Mouse (Mus musculus) liver, embryonic 14.5 days (tissue): Measurements from ENCODE around the gene Ntrk3. TPM values are rescaled to one million over a fixed set of nuclear protein-coding genes. Genes with fewer than 3 reads are reported as not detected.
A peak's percentile ranks its signal among the peaks of the same experiment; 100 is the strongest.

Experiments
- ATAC-seq: fragments of 200-750 bp; cut with Nextera tagmentation; 2 replicates; pipeline ENCODE4 v1.8.0; 2017; ENCODE audit warnings: moderate number of reproducible peaks, mild to moderate bottlenecking, moderate library complexity; ENCODE audit not compliant: insufficient read depth
- DNase-seq, 3 experiments: peaks; one replicate each; pipeline ENCODE4 v3.0.0-alpha.2; 2012 to 2013; ENCODE audit warnings: low read depth in 3 of 3, low spot score in 3 of 3
- H3K27ac ChIP-seq: fragments of 300-500 bp; sonication (generic); 2 replicates; pipeline ENCODE4 v1.5.1; 2014; ENCODE audit warnings: moderate library complexity, mild to moderate bottlenecking, control low read depth, inconsistent platforms
- H3K27me3 ChIP-seq: fragments of 300-500 bp; sonication (generic); 2 replicates; pipeline ENCODE4 v1.6.1; 2014; ENCODE audit warnings: mild to moderate bottlenecking, low read length, moderate library complexity; ENCODE audit not compliant: control insufficient read depth, insufficient read depth
- H3K36me3 ChIP-seq: fragments of 300-500 bp; sonication (generic); replicated peaks from 2 replicates; pipeline ENCODE4 v1.6.1; 2014; ENCODE audit warnings: low read depth; ENCODE audit not compliant: control insufficient read depth, insufficient read depth
- H3K4me1 ChIP-seq, 2 experiments: fragments of 200-500 bp in 1 of 2; fragments of 300-500 bp in 1 of 2; sonication (generic) in 1 of 2; replicated peaks; 2 replicates each; pipeline ENCODE4 v1.6.1; 2012 to 2014; ENCODE audit warnings: antibody characterized with exemption in 1 of 2, inconsistent platforms in 1 of 2, low read length in 1 of 2; ENCODE audit not compliant: control insufficient read depth in 2 of 2, insufficient read depth in 2 of 2
- H3K4me2 ChIP-seq: fragments of 300-500 bp; sonication (generic); 2 replicates; pipeline ENCODE4 v1.6.1; 2014; ENCODE audit warnings: low read depth, mild to moderate bottlenecking, control low read depth, moderate library complexity
- H3K4me3 ChIP-seq, 2 experiments: fragments of 200-500 bp in 1 of 2; fragments of 300-500 bp in 1 of 2; sonication (generic) in 1 of 2; 2 replicates each; pipeline ENCODE4 v1.5.1; 2012 to 2014; ENCODE audit warnings: low read depth in 2 of 2, low read length in 2 of 2, mild to moderate bottlenecking in 2 of 2, control low read depth in 1 of 2, inconsistent platforms in 1 of 2, moderate library complexity in 1 of 2; ENCODE audit not compliant: insufficient read depth in 1 of 2
- H3K9ac ChIP-seq: fragments of 300-500 bp; sonication (generic); replicated peaks from 2 replicates; pipeline ENCODE4 v1.6.1; 2014; ENCODE audit warnings: mild to moderate bottlenecking, control low read depth, moderate library complexity
- H3K9me3 ChIP-seq: fragments of 300-500 bp; sonication (generic); 2 replicates; pipeline ENCODE4 v1.6.1; 2016; ENCODE audit warnings: low read length, mixed read lengths; ENCODE audit not compliant: control insufficient read depth
- CTCF ChIP-seq: IDR thresholded peaks from 2 replicates; pipeline ENCODE4 v1.5.1; 2016; ENCODE audit warnings: antibody characterized with exemption, low read depth, control low read depth
- EP300 ChIP-seq: IDR thresholded peaks from 2 replicates; pipeline ENCODE4 v1.6.1; 2016; ENCODE audit warnings: antibody characterized with exemption, low read depth
- WGBS: fragments of 180-500 bp; shearing (Covaris S2); extraction: QIAGEN DNeasy Blood & Tissue Kit; methylation state at CpG from one replicate; pipeline ENCODE4 v1.1.7; 2014; ENCODE audit not compliant: insufficient replicate concordance; 5-methylcytosine and 5-hydroxymethylcytosine counted together
- polyA plus RNA-seq, 2 experiments: library from polyadenylated mRNA; depleted of rRNA in 1 of 2; stranded (reverse) in 1 of 2; unstranded in 1 of 2; fragments of >200 nt; fragmentation: Nextera tagmentation in 1 of 2; extraction: Ambion mirVana in 1 of 2; gene quantifications; 2 replicates each; pipeline versions ENCODE4 v1.2.1 to v1.2.3; 2012 to 2014

Gene Ntrk3
- polyA plus RNA-seq, 2 experiments = 0.14 to 0.25 TPM

DNA sequence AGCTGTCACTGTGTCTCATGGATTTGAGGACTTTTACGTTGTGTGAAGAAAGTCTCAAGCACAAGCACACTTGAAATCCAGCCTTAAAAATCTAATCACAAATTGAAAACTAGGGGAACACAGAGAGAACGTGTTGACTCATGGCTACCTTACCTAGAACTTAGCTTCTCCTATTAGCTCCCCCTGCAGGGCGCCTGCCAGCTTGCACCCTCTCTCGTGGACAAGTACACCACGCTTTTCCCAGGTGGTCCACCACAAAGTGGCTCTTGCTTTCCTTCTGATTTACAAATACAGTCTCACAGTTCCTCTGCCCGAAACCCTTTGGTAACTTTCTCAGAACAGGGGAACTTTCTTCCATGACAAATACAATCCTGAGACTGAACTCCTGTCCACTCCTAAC is 94.1 kb downstream of the Ntrk3 start:
- Histone ChIP-seq H3K9ac (no peak overlapping the region), H3K4me3 (no peak overlapping the region), H3K27me3 (no peaks in the 10 kb centered on the region), H3K4me1 (no peaks in the 10 kb centered on the region), H3K36me3 (no peaks in the 10 kb centered on the region), H3K9me3 (no peaks in the 10 kb centered on the region), H3K27ac (no peak overlapping the region), H3K4me2 (no peak overlapping the region)
- DNase-seq (no peak), ATAC-seq (no peak)
- TF ChIP-seq EP300 (no peak), CTCF (peak; percentile 40)
- 37% methylated on average over 6 of the region's 6 CpGs for WGBS

DNA sequence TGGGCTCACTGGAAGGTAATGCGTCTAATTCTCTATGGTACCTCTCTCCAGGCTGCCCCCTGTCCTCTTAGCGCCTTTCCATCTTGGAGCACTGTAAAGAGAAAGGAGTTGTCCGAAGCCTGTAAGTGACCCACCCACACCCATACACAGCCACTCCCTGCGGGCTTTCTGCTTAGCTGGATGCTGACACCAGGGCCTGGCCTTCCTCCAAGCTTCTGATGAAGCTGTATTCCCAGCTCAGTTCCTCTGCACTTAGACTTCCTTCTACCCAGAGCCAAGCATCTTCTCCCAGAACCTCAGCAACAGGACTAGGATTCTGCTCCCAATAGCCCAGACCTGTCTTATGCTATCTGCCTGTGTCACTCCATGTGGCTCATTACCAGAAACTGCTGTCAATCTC is 114.1 kb downstream of the Ntrk3 start:
- Histone ChIP-seq H3K9ac (no peak overlapping the region), H3K4me3 (no peak overlapping the region), H3K4me1 (no peaks in the 10 kb centered on the region), H3K4me2 (no peak overlapping the region), H3K9me3 (no peaks in the 10 kb centered on the region), H3K27ac (no peak overlapping the region), H3K36me3 (no peaks in the 10 kb centered on the region), H3K27me3 (no peaks in the 10 kb centered on the region)
- DNase-seq = no peak
- ATAC-seq = no peak
- no peak for TF ChIP-seq EP300
- no peak for TF ChIP-seq CTCF
- 64% methylated on average over 4 of the region's 4 CpGs for WGBS

DNA sequence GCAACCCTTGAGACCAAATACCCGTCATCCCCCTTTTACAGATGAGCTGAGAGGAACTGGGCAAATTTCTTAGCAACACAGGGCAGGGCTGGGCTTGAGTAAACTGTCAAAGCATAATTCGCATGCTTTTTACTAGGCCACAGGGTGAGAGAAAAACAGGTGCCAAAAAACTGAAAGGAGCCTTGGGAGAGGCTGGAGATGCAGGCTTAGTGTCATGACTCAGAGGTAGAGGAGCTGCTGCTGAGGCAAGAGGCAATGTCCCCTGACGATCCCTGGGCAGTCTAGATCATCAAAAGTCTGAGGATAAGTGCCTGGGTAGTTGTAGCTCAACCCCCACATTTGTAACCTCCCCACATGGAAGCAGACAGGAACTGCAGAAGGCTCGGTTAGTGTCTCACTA is 116.7 kb downstream of the Ntrk3 start:
- H3K27me3 ChIP-seq = no peaks in the 10 kb centered on the region
- H3K36me3 ChIP-seq = no peaks in the 10 kb centered on the region
- no peaks in the 10 kb centered on the region for H3K4me1 ChIP-seq
- H3K4me2 ChIP-seq = no peak overlapping the region
- H3K27ac ChIP-seq = no peak overlapping the region
- no peak overlapping the region for H3K4me3 ChIP-seq
- TF ChIP-seq EP300 = no peak
- TF ChIP-seq CTCF = no peak
- no peak overlapping the region for H3K9ac ChIP-seq
- no peaks in the 10 kb centered on the region for H3K9me3 ChIP-seq
- ATAC-seq (no peak), DNase-seq (no peak)
- 30% methylated on average over 4 of the region's 4 CpGs for WGBS

DNA sequence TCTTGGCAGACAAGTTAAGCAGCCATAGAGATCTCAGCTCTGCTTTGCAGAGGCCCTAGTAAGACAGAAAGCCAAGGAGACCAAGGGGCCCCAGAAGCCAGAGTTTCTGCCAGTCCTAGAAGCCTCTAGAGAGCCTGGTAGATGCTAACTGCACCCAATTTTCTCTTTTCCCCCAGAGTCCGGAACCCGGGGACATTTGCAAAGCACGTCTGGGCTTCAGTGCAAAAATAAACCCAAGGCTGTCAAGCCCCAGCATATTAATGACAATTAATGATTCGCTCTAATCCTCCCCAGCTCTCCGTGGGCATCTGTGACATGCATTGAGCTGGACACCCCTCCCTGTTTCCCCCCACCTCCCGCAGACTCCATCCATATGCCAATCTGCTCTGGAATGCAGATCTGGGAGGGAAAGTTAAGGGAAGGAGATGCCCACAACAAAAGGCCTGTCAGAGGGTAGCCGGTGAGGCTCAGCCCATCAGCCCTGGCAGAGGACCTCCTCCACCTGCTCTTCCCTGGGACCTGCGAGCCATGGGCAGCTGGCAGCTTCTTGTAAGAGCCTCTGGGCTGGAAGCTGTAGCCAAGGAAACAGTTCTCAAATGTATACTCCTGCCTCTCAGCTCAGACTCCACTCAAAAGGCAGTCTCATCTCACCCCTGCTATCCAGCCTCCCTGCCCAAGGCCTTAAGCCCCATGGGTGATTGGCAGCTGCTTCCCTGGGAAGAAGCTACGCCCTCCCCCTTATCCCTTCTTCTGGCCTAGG is 117.8 kb downstream of the Ntrk3 start:
- no peaks in the 10 kb centered on the region for H3K36me3 ChIP-seq
- H3K27ac ChIP-seq = no peak overlapping the region
- no peaks in the 10 kb centered on the region for H3K27me3 ChIP-seq
- no peak for DNase-seq
- WGBS = 55% methylated on average over 9 of the region's 9 CpGs
- no peak overlapping the region for H3K4me3 ChIP-seq
- TF ChIP-seq CTCF = no peak
- no peak for TF ChIP-seq EP300
- H3K4me1 ChIP-seq = no peaks in the 10 kb centered on the region
- H3K9me3 ChIP-seq = no peaks in the 10 kb centered on the region
- no peak overlapping the region for H3K4me2 ChIP-seq
- no peak for ATAC-seq
- H3K9ac ChIP-seq = no peak overlapping the region

DNA sequence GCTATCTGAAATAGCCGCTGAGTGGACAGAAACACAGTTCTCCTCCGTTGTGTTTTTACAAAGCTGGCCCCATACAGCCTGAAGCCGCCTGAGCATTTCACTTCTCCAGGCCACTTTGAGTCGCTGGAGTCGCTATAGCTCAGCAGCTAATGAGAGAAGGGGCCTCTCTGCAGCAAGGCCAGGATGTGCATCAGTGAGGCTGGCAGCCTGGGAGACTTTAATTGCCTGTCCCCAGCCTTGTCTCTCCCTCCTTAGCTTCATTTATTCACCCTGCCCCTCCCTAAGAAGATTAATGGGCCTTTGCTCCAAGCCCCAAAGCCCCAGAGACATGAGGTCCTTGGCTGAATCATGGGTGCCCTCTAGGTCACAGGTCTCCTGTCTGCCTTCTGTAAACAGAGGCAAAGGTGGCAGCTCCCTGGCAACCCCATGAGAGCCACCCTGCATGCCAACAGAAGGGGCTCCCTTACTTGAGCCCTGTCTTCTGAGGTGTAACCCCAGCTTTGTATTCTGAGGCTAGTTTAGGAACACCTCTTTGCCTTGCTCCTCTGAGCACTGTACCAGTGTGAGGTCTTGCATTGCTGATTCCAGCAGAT is 132.2 kb downstream of the Ntrk3 start:
- ATAC-seq (no peak), DNase-seq (no peak)
- H3K27me3 ChIP-seq = no peaks in the 10 kb centered on the region
- 27% methylated on average over 5 of the region's 5 CpGs for WGBS
- no peaks in the 10 kb centered on the region for H3K9me3 ChIP-seq
- H3K36me3 ChIP-seq = no peaks in the 10 kb centered on the region
- no peak overlapping the region for H3K9ac ChIP-seq
- no peak for TF ChIP-seq CTCF
- TF ChIP-seq EP300 = no peak
- no peaks in the 10 kb centered on the region for H3K4me1 ChIP-seq
- H3K27ac ChIP-seq = no peak overlapping the region
- H3K4me3 ChIP-seq = no peak overlapping the region
- H3K4me2 ChIP-seq = no peak overlapping the region
